Mouse (Mus musculus): Measurements from ENCODE around the gene Arhgap11a. TPM values are rescaled to one million over a fixed set of nuclear protein-coding genes. Genes with fewer than 3 reads are reported as not detected.

Gene Arhgap11a
- polyA plus RNA-seq, 1 experiment from 2014 or later, result 16.3 TPM

GRCm38 (mm10) chr2:113817681-113818606, 30.5 kb downstream of the Arhgap11a start:
- Histone ChIP-seq H3K4me3 (replicated peaks) (no peak overlapping the region), H3K36me3 (replicated peaks) (no peaks in the 10 kb centered on the region), H3K4me1 (replicated peaks) (no peaks in the 10 kb centered on the region), H3K4me2 (no peak overlapping the region), H3K27me3 (no peaks in the 10 kb centered on the region), H3K9ac (no peak overlapping the region), H3K9me3 (replicated peaks) (no peaks in the 10 kb centered on the region), H3K27ac (replicated peaks) (no peak overlapping the region)
- ATAC-seq (ENCODE audit: insufficient read depth), result no peak
- 72% methylated on average over 14 of the region's 14 CpGs for WGBS (ENCODE audit: insufficient replicate concordance)

GRCm38 (mm10) chr2:113807640-113808039, 40.8 kb downstream of the Arhgap11a start:
- Histone ChIP-seq H3K36me3 (replicated peaks) (no peaks in the 10 kb centered on the region), H3K9ac (no peak overlapping the region), H3K27me3 (no peaks in the 10 kb centered on the region), H3K27ac (replicated peaks) (no peak overlapping the region), H3K4me2 (no peak overlapping the region), H3K4me1 (replicated peaks) (no peaks in the 10 kb centered on the region), H3K4me3 (replicated peaks) (no peak overlapping the region), H3K9me3 (replicated peaks) (no peaks in the 10 kb centered on the region)
- ATAC-seq (ENCODE audit: insufficient read depth), result no peak
- 22% methylated on average over 9 of the region's 9 CpGs for WGBS (ENCODE audit: insufficient replicate concordance)

GRCm38 (mm10) chr2:113806851-113807577, 41.4 kb downstream of the Arhgap11a start:
- Histone ChIP-seq H3K4me3 (replicated peaks) (no peak overlapping the region), H3K4me1 (replicated peaks) (no peaks in the 10 kb centered on the region), H3K4me2 (no peak overlapping the region), H3K27me3 (no peaks in the 10 kb centered on the region), H3K9ac (no peak overlapping the region), H3K9me3 (replicated peaks) (no peaks in the 10 kb centered on the region), H3K27ac (replicated peaks) (no peak overlapping the region), H3K36me3 (replicated peaks) (no peaks in the 10 kb centered on the region)
- ATAC-seq (ENCODE audit: insufficient read depth), result no peak
- 60% methylated on average over 10 of the region's 10 CpGs for WGBS (ENCODE audit: insufficient replicate concordance)

DNA sequence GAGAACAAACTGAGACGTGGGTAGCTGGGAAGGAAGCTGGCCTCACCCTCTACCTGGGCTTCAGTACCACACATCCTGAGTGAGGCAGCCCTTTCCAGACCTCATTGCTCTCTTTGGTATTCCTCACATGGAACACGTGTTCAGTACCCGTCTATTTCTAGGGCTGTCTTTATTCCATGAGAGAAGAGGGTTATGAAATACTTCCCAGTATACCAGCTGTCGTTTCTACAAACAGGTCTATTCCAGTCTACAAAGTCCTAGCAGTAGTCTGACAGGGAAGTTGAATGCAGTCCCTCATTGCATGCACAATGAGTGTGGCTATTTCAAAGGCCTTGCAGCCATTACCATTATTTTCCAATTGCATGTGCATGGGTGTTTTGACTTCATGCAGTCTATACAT, 42.7 kb downstream of the Arhgap11a start:
- Histone ChIP-seq H3K4me3 (replicated peaks) (no peak overlapping the region), H3K9me3 (replicated peaks) (no peaks in the 10 kb centered on the region), H3K4me2 (no peak overlapping the region), H3K27ac (replicated peaks) (no peak overlapping the region), H3K4me1 (replicated peaks) (no peaks in the 10 kb centered on the region), H3K27me3 (no peaks in the 10 kb centered on the region), H3K36me3 (replicated peaks) (no peaks in the 10 kb centered on the region), H3K9ac (no peak overlapping the region)
- no peak for ATAC-seq (ENCODE audit: insufficient read depth)
- WGBS (ENCODE audit: insufficient replicate concordance), result 52% methylated on average over 4 of the region's 4 CpGs

- WGBS (ENCODE audit: insufficient replicate concordance), result 14% methylated on average over 1 of the region's 1 CpGs
- ATAC-seq (ENCODE audit: insufficient read depth), result no peak
- H3K4me1 ChIP-seq (replicated peaks), result no peaks in the 10 kb centered on the region
- H3K27me3 ChIP-seq, result no peaks in the 10 kb centered on the region
- H3K9me3 ChIP-seq (replicated peaks), result no peaks in the 10 kb centered on the region
- no peak overlapping the region for H3K9ac ChIP-seq
- H3K27ac ChIP-seq (replicated peaks), result no peak overlapping the region
- no peak overlapping the region for H3K4me2 ChIP-seq
- no peaks in the 10 kb centered on the region for H3K36me3 ChIP-seq (replicated peaks)
- H3K4me3 ChIP-seq (replicated peaks), result no peak overlapping the region
Measured at GRCm38 (mm10) chr2:113803753-113804152, 44.7 kb downstream of the Arhgap11a start.

DNA sequence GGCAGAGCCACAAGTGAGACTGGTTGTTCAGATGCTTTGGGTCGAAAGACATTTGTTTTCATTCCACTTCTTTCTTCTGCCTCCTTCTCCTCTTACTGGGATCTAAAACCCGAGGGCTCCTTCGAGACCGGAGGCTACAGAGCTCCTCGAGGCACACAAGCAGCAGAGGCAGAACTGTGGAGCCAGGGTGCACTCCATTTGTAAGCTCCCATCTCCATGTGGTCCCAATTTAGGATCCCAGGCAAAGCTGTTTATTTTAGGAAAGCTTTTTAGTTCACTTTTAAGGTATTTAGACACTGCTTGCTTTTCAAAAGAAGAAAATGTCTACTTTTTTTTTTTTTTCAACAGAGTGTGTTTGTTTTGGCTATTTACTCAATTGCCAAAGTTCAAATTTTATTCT, 47.6 kb downstream of the Arhgap11a start:
- no peak overlapping the region for H3K27ac ChIP-seq (replicated peaks)
- H3K36me3 ChIP-seq (replicated peaks), result no peaks in the 10 kb centered on the region
- H3K9ac ChIP-seq, result no peak overlapping the region
- no peak overlapping the region for H3K4me3 ChIP-seq (replicated peaks)
- no peak overlapping the region for H3K4me2 ChIP-seq
- H3K4me1 ChIP-seq (replicated peaks), result no peaks in the 10 kb centered on the region
- H3K27me3 ChIP-seq, result no peaks in the 10 kb centered on the region
- H3K9me3 ChIP-seq (replicated peaks), result no peaks in the 10 kb centered on the region
- ATAC-seq (ENCODE audit: insufficient read depth), result no peak
- 56% methylated on average over 5 of the region's 5 CpGs for WGBS (ENCODE audit: insufficient replicate concordance)

DNA sequence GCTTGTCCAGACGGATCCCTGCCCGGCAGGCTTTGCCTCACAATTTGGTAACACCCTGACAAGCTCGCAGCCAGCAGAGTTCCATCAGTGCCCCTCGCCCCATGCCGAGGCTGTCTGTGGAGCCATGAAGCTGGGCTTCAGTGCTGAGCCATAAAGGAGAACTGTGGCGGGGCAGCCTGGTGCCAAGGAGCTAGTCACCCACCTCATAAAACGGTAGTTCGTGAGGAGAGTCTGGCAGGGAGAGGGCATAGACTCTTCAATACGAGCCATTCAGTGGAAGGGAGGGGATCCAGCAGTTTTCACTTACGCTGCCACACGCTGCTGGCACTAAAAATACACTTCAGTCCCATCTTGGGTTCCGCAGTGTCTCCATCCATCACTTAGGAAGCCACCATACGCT, 49.9 kb downstream of the Arhgap11a start:
- WGBS (ENCODE audit: insufficient replicate concordance), result 76% methylated on average over 13 of the region's 13 CpGs
- Histone ChIP-seq H3K4me2 (no peak overlapping the region), H3K9ac (no peak overlapping the region), H3K9me3 (replicated peaks) (no peaks in the 10 kb centered on the region), H3K4me3 (replicated peaks) (no peak overlapping the region), H3K27ac (replicated peaks) (no peak overlapping the region), H3K36me3 (replicated peaks) (no peaks in the 10 kb centered on the region), H3K27me3 (no peaks in the 10 kb centered on the region), H3K4me1 (replicated peaks) (no peaks in the 10 kb centered on the region)
- ATAC-seq (ENCODE audit: insufficient read depth), result no peak

GRCm38 (mm10) chr2:113795186-113795585, 53.3 kb downstream of the Arhgap11a start:
- Histone ChIP-seq H3K4me1 (replicated peaks) (no peaks in the 10 kb centered on the region), H3K9ac (no peak overlapping the region), H3K27ac (replicated peaks) (no peak overlapping the region), H3K27me3 (no peaks in the 10 kb centered on the region), H3K36me3 (replicated peaks) (no peaks in the 10 kb centered on the region), H3K4me3 (replicated peaks) (no peak overlapping the region), H3K4me2 (no peak overlapping the region), H3K9me3 (replicated peaks) (no peaks in the 10 kb centered on the region)
- ATAC-seq (ENCODE audit: insufficient read depth), result no peak
- WGBS (ENCODE audit: insufficient replicate concordance), result 63% methylated on average over 4 of the region's 4 CpGs

- no peaks in the 10 kb centered on the region for H3K9me3 ChIP-seq (replicated peaks)
- no peaks in the 10 kb centered on the region for H3K4me1 ChIP-seq (replicated peaks)
- no peak for ATAC-seq (ENCODE audit: insufficient read depth)
- H3K27me3 ChIP-seq, result no peaks in the 10 kb centered on the region
- WGBS (ENCODE audit: insufficient replicate concordance), result 57% methylated on average over 3 of the region's 3 CpGs
- no peaks in the 10 kb centered on the region for H3K36me3 ChIP-seq (replicated peaks)
- H3K9ac ChIP-seq, result no peak overlapping the region
- no peak overlapping the region for H3K4me2 ChIP-seq
- H3K4me3 ChIP-seq (replicated peaks), result no peak overlapping the region
- H3K27ac ChIP-seq (replicated peaks), result no peak overlapping the region
Measured at GRCm38 (mm10) chr2:113793521-113793920, 54.9 kb downstream of the Arhgap11a start.

GRCm38 (mm10) chr2:113788821-113789387, 59.6 kb downstream of the Arhgap11a start:
- WGBS (ENCODE audit: insufficient replicate concordance), result 61% methylated on average over 4 of the region's 4 CpGs
- H3K4me3 ChIP-seq (replicated peaks), result no peak overlapping the region
- ATAC-seq (ENCODE audit: insufficient read depth), result no peak

DNA sequence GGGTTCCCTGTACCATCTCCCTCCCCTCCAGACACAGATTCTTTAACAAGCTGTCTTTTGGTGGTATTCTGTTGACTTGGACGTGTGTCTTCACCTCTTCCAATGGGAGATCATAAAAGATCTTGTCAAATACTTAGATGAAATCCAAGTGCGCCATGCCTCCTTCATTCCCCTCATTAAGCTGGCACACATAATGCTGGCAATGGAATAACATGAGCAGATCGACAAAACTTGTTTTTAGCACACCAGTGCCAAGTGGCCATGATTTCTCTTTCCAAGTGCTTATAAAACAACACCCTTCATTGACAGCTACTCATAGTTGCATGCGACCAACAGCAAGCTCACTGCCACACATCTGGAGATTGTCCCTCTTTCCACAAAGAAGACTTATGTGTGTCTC, 60.6 kb downstream of the Arhgap11a start:
- Histone ChIP-seq H3K27ac (replicated peaks) (no peak overlapping the region), H3K4me2 (no peak overlapping the region), H3K4me1 (replicated peaks) (no peaks in the 10 kb centered on the region), H3K9me3 (replicated peaks) (no peaks in the 10 kb centered on the region), H3K27me3 (no peaks in the 10 kb centered on the region), H3K36me3 (replicated peaks) (no peaks in the 10 kb centered on the region), H3K4me3 (replicated peaks) (no peak overlapping the region), H3K9ac (no peak overlapping the region)
- 51% methylated on average over 4 of the region's 4 CpGs for WGBS (ENCODE audit: insufficient replicate concordance)
- ATAC-seq (ENCODE audit: insufficient read depth), result no peak

More at GRCm38 (mm10) chr2:113788821-113789387, 59.6 kb downstream of the Arhgap11a start:
- Histone ChIP-seq H3K9me3 (replicated peaks) (no peaks in the 10 kb centered on the region), H3K36me3 (replicated peaks) (no peaks in the 10 kb centered on the region), H3K4me2 (no peak overlapping the region), H3K9ac (no peak overlapping the region), H3K27ac (replicated peaks) (no peak overlapping the region), H3K4me1 (replicated peaks) (no peaks in the 10 kb centered on the region), H3K27me3 (no peaks in the 10 kb centered on the region)

All from liver, embryonic 15.5 days (tissue).